Mouse (Mus musculus) intestine, embryonic 15.5 days (tissue): Measurements from ENCODE around the gene 4930595D18Rik. TPM values are rescaled to one million over a fixed set of nuclear protein-coding genes. Genes with fewer than 3 reads are reported as not detected.

ENCODE experiments used
- ATAC-seq: fragments of 200-750 bp; cut with Nextera tagmentation; 2 replicates; pipeline ENCODE4 v1.8.0; 2017; ENCODE audit warnings: moderate TSS enrichment, moderate library complexity
- H3K27ac ChIP-seq: fragments of 300-500 bp; sonication (generic); 2 replicates; pipeline ENCODE4 v1.5.1; 2015; ENCODE audit warnings: mild to moderate bottlenecking, inconsistent platforms
- H3K27me3 ChIP-seq: fragments of 300-500 bp; sonication (generic); replicated peaks from 2 replicates; pipeline ENCODE4 v1.6.1; 2015; ENCODE audit warnings: inconsistent platforms
- H3K36me3 ChIP-seq: fragments of 300-500 bp; sonication (generic); 2 replicates; pipeline ENCODE4 v1.6.1; 2015; ENCODE audit warnings: inconsistent platforms
- H3K4me1 ChIP-seq: fragments of 300-500 bp; sonication (generic); replicated peaks from 2 replicates; pipeline ENCODE4 v1.6.1; 2015; ENCODE audit warnings: inconsistent platforms
- H3K4me2 ChIP-seq: fragments of 300-500 bp; sonication (generic); replicated peaks from 2 replicates; pipeline ENCODE4 v1.6.1; 2015; ENCODE audit warnings: mild to moderate bottlenecking, inconsistent platforms
- H3K4me3 ChIP-seq: fragments of 300-500 bp; sonication (generic); replicated peaks from 2 replicates; pipeline ENCODE4 v1.5.1; 2015; ENCODE audit warnings: inconsistent platforms
- H3K9ac ChIP-seq: fragments of 300-500 bp; sonication (generic); 2 replicates; pipeline ENCODE4 v1.6.1; 2015; ENCODE audit warnings: inconsistent platforms
- H3K9me3 ChIP-seq: fragments of 300-500 bp; sonication (generic); 2 replicates; pipeline ENCODE4 v1.6.1; 2016; ENCODE audit warnings: inconsistent platforms
- WGBS: fragments of 180-500 bp; shearing (Covaris S2); methylation state at CpG from one replicate; pipeline ENCODE4 v1.1.7; 2015; 5-methylcytosine and 5-hydroxymethylcytosine counted together
- polyA plus RNA-seq: library from polyadenylated mRNA; unstranded; fragments of >200 nt; fragmentation: Nextera tagmentation; extraction: Ambion mirVana; gene quantifications from 2 replicates; pipeline ENCODE4 v1.2.1, GENCODE M21; 2015

4930595D18Rik gene
- polyA plus RNA-seq, 1 experiment from 2014 or later = not detected

DNA sequence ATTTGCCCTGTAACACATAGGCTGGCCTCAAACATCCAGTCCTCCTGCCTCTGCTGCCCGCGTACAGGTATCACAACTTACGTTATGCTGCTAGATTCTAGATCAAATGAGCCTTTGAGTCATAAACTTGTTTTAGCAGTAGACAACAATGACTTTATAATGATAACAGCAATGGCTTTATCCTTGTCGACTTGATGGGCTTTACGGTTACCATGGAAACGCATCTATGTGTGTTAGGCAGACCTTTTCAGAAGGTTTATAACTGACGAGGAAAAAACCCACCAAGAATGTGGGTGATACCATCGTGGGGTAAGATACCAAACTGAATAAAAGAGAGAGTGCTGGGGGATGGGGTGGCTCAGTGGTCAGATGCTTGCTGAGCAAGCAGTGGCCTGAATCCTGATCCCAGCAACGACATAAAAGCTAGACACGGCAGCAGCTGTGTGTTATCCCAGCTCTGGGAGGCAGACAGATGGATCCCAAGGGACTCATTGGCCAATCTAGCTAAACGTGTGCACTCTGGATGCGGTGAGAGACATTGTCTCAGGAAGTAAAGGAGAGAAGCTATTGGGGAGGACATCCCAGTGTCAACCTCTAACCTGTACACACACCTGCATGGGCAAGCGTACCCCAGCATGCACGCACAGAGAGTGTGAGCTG, 59.6 kb downstream of the 4930595D18Rik start:
- Histone ChIP-seq H3K4me3 (no peak overlapping the region), H3K27ac (no peak overlapping the region), H3K4me1 (no peaks in the 10 kb centered on the region), H3K9ac (no peak overlapping the region), H3K27me3 (no peaks in the 10 kb centered on the region), H3K4me2 (no peak overlapping the region), H3K36me3 (0 out of 2 replicates have a peak, but pooled peaks cover under 1% of the 10 kb centered on the region), H3K9me3 (no peaks in the 10 kb centered on the region)
- 59% methylated on average over 14 of the region's 14 CpGs for WGBS
- no peak for ATAC-seq

DNA sequence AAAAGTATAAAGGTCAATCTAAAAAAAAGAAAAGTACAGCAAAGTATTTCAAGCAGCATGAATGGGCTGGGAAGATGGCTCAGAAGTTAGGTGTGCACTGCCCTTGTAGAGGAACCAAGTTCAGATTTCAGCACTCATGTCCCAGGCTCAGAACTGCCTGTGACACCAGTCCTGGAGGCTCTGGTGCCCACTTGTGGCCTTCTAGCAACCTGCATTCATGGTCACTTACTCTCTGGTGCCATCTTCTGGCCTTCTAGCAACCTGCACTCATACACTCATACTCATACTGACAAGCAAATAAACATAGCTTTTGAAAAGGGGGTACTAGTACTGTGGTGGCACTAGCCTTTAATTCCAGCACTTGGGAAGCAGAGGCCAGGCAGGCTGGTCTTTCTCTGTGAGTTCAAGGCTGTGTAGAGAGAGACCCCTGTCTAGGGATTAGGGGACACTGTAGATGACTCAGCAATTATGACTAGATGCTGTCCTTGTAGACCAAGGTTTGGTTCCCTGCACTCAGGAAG, 61.9 kb downstream of the 4930595D18Rik start:
- no peaks in the 10 kb centered on the region for H3K27me3 ChIP-seq
- no peak overlapping the region for H3K4me3 ChIP-seq
- H3K9ac ChIP-seq = no peak overlapping the region
- peaks cover 4% of the 10 kb centered on the region; the same call in 1 of the 2 replicates for H3K36me3 ChIP-seq
- ATAC-seq = no peak
- H3K27ac ChIP-seq = no peak overlapping the region
- no peak overlapping the region for H3K4me2 ChIP-seq
- no peaks in the 10 kb centered on the region for H3K9me3 ChIP-seq
- H3K4me1 ChIP-seq = no peaks in the 10 kb centered on the region

DNA sequence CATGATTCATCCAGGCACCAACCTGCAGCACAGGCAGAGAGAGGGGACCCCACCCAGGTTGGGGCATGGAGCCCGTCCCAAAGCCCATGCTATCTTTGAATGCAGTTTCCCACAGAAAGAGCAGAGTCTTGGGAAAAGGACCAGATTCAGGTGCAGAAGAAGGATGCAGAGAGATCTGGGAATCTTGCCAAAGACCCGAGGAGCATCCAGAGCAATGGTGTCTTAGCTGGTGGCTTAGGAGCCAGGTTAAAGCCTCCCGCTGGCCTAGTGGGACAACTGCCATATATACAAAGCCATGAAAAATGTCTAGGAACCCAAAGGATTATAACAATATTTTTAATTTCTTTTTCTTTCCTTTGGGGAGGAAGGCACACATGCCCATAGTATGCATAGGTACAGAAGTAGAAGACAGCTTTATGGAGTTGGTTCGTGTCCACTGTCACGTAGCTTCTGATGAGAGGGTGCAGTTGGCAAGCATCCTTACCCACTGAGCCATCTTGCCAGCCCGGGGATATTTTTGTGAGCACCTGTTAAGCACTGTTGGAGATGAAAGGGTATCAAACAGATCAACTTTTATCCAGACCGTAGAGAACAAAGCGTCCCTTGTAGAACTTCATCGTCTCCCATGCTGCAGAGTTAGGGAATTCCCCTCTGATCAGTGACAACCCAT, 63.2 kb downstream of the 4930595D18Rik start:
- H3K27me3 ChIP-seq = no peaks in the 10 kb centered on the region
- H3K9ac ChIP-seq = no peak overlapping the region
- H3K4me1 ChIP-seq = no peaks in the 10 kb centered on the region
- peaks cover 12% of the 10 kb centered on the region for H3K36me3 ChIP-seq
- H3K4me3 ChIP-seq = no peak overlapping the region
- no peak overlapping the region for H3K4me2 ChIP-seq
- WGBS = 87% methylated on average over 9 of the region's 9 CpGs
- no peaks in the 10 kb centered on the region for H3K9me3 ChIP-seq
- no peak for ATAC-seq
- H3K27ac ChIP-seq = no peak overlapping the region

DNA sequence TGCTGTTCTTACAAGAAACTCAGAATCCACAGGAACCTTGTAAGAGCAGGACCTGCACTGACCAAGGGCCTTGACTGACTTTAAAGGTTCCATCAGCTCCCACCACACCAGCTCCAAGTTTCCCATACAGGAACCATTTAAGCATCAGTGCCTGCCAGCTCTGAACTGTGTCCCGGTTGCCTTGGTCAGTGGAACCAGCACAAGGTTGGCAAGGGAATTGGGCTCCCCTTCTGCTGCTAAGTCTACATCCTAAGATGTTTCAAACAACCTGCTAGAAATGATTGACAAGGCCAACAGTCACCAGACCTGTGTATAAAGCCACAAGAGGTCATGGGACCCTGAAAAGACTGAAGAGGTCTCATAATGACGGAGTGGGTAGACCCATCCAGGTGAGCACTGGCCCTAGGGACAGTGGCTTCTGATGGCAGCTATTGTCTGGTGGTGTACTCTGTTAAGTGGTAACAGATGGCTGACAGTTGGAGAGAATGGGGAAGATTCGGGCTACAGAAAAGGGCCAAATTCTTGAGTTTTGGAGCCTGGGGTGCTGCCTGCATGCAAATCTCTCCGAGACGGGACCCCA, 64.7 kb downstream of the 4930595D18Rik start:
- Histone ChIP-seq H3K4me3 (no peak overlapping the region), H3K27me3 (no peaks in the 10 kb centered on the region), H3K4me1 (no peaks in the 10 kb centered on the region), H3K27ac (no peak overlapping the region), H3K4me2 (no peak overlapping the region), H3K36me3 (peaks cover 21% of the 10 kb centered on the region), H3K9ac (no peak overlapping the region), H3K9me3 (no peaks in the 10 kb centered on the region)
- ATAC-seq = no peak
- WGBS = 95% methylated on average over 5 of the region's 5 CpGs

DNA sequence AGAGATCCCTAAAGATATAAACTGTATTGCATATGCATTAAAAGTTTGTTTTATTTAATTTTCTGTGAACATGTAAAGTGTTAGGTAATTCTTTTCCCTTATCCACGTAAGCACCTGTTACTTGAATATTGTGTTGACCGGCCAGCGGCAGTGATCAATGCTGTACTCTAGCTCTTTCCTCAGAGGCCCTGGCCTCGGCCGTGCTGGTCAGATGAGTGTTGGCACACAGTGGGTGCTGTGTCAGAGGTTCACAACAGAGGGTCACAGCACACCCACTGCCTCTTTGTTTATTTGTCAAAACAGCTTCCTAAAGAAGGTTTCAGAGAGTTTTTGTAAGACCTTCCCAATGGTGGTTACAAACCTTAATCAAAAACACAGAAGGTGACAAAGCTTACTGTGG, 69.7 kb downstream of the 4930595D18Rik start:
- Histone ChIP-seq H3K27ac (no peak overlapping the region), H3K9me3 (no peaks in the 10 kb centered on the region), H3K9ac (no peak overlapping the region), H3K4me3 (no peak overlapping the region), H3K27me3 (no peaks in the 10 kb centered on the region), H3K36me3 (peaks cover 50% of the 10 kb centered on the region), H3K4me1 (no peaks in the 10 kb centered on the region), H3K4me2 (no peak overlapping the region)
- ATAC-seq = no peak
- 94% methylated on average over 5 of the region's 5 CpGs for WGBS

DNA sequence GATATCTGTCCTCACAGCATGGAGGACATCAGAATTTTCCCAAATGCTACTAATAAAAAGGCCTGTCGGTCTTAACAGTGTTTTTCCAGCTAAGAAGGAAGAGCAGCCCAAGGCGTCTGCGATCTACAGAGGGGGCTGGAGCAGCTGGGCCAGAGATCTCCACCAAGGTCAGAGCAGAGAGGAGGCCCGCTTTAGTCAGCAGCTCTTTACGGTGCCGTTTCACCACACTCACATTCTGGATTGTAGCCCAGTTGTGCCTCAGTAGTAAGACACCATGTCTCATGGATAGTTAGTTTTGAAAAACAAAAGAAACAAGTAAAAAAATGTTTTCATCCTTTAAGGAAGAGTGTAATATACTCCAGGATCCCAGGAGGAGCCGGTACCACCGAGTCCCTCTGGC, 73.1 kb downstream of the 4930595D18Rik start:
- H3K36me3 ChIP-seq = peaks cover 48% of the 10 kb centered on the region
- 90% methylated on average over 8 of the region's 8 CpGs for WGBS

More for the DNA sequence above, 73.1 kb downstream of the 4930595D18Rik start:
- Histone ChIP-seq H3K9ac (no peak overlapping the region), H3K27me3 (no peaks in the 10 kb centered on the region), H3K4me2 (no peak overlapping the region), H3K27ac (no peak overlapping the region), H3K4me1 (no peaks in the 10 kb centered on the region), H3K4me3 (no peak overlapping the region), H3K9me3 (no peaks in the 10 kb centered on the region)
- ATAC-seq = no peak

Other genes starting within 250 kb of the 4930595D18Rik start
- 22.7 and 25.8 TPM in 2 replicates for gene Ankrd9, start 205.5 kb downstream of the 4930595D18Rik start, polyA plus RNA-seq
- 9.1 and 9.6 TPM in 2 replicates for gene Rcor1, start 145.1 kb downstream of the 4930595D18Rik start, polyA plus RNA-seq
- 6.9 and 7.8 TPM in 2 replicates for gene Traf3, start 18.1 kb downstream of the 4930595D18Rik start, polyA plus RNA-seq
- 127 and 149 TPM in 2 replicates for gene Amn, start 86.6 kb upstream of the 4930595D18Rik start, polyA plus RNA-seq
- gene Cdc42bpb, start 193.2 kb upstream of the 4930595D18Rik start, polyA plus RNA-seq = 31.8 and 33.9 TPM in 2 replicates
- 1.6 and 2.0 TPM in 2 replicates for gene Lbhd2, start 222.3 kb upstream of the 4930595D18Rik start, polyA plus RNA-seq
- gene Exoc3l4, start 232.5 kb upstream of the 4930595D18Rik start, polyA plus RNA-seq = 11.1 and 11.5 TPM in 2 replicates